Mouse (Mus musculus) hindbrain, embryonic 16.5 days (tissue): ENCODE measurements around the gene Tspo2. TPM values are rescaled to one million over a fixed set of nuclear protein-coding genes. Genes with fewer than 3 reads are reported as not detected.

Experiments used
- ATAC-seq: fragments of 200-750 bp; cut with Nextera tagmentation; 2 replicates; pipeline ENCODE4 v1.8.0; 2017; ENCODE audit warnings: moderate TSS enrichment, moderate library complexity
- H3K27ac ChIP-seq: fragments of 300-500 bp; sonication (generic); 2 replicates; pipeline ENCODE4 v1.5.1; 2014; ENCODE audit warnings: low read depth, mild to moderate bottlenecking, control low read depth, low read length, moderate library complexity
- H3K27me3 ChIP-seq: fragments of 300-500 bp; sonication (generic); replicated peaks from 2 replicates; pipeline ENCODE4 v1.6.1; 2014; ENCODE audit warnings: low read length; ENCODE audit not compliant: control insufficient read depth, insufficient read depth
- H3K36me3 ChIP-seq: fragments of 300-500 bp; sonication (generic); 2 replicates; pipeline ENCODE4 v1.6.1; 2014; ENCODE audit warnings: mild to moderate bottlenecking, low read length, moderate library complexity, mixed read lengths; ENCODE audit not compliant: control insufficient read depth, insufficient read depth
- H3K4me1 ChIP-seq: fragments of 300-500 bp; sonication (generic); 2 replicates; pipeline ENCODE4 v1.6.1; 2014; ENCODE audit warnings: low read depth, low read length; ENCODE audit not compliant: control insufficient read depth, insufficient read depth
- H3K4me2 ChIP-seq: fragments of 300-500 bp; sonication (generic); 2 replicates; pipeline ENCODE4 v1.6.1; 2014; ENCODE audit warnings: mild to moderate bottlenecking, low read length, control low read depth, moderate library complexity
- H3K4me3 ChIP-seq: fragments of 300-500 bp; sonication (generic); 2 replicates; pipeline ENCODE4 v1.5.1; 2014; ENCODE audit warnings: mild to moderate bottlenecking, low read length, control low read depth, moderate library complexity
- H3K9ac ChIP-seq: fragments of 300-500 bp; sonication (generic); 2 replicates; pipeline ENCODE4 v1.6.1; 2014; ENCODE audit warnings: low read depth, mild to moderate bottlenecking, control low read depth, low read length, moderate library complexity
- H3K9me3 ChIP-seq: fragments of 300-500 bp; sonication (generic); 2 replicates; pipeline ENCODE4 v1.6.1; 2014; ENCODE audit warnings: mild to moderate bottlenecking, low read length, moderate library complexity; ENCODE audit not compliant: control insufficient read depth
- WGBS: fragments of 180-500 bp; shearing (Covaris S2); extraction: QIAGEN DNeasy Blood & Tissue Kit; methylation state at CpG from one replicate; pipeline ENCODE4 v1.1.7; 2014; 5-methylcytosine and 5-hydroxymethylcytosine counted together
- polyA plus RNA-seq: library from polyadenylated mRNA; unstranded; fragments of >200 nt; fragmentation: Nextera tagmentation; extraction: Ambion mirVana; gene quantifications from 2 replicates; pipeline ENCODE4 v1.2.1, GENCODE M21; 2015

Gene Tspo2
- polyA plus RNA-seq, 1 experiment from 2014 or later = 0.93 TPM

GRCm38 (mm10) chr17:48426991-48427750 is 24.2 kb downstream of the Tspo2 start:
- no peak overlapping the region for H3K9ac ChIP-seq
- H3K4me3 ChIP-seq = no peak overlapping the region
- 0 out of 2 replicates have a peak, but pooled peaks have one; percentile 24 for ATAC-seq
- no peaks in the 10 kb centered on the region for H3K9me3 ChIP-seq
- no peak overlapping the region for H3K4me2 ChIP-seq
- H3K36me3 ChIP-seq = no peaks in the 10 kb centered on the region
- H3K27me3 ChIP-seq = no peaks in the 10 kb centered on the region
- H3K27ac ChIP-seq = no peak overlapping the region
- H3K4me1 ChIP-seq = no peaks in the 10 kb centered on the region; the same call in 1 of the 2 replicates
- 70% methylated on average over 13 of the region's 13 CpGs for WGBS

- Histone ChIP-seq H3K36me3 (no peaks in the 10 kb centered on the region), H3K4me1 (no peaks in the 10 kb centered on the region; the same call in 1 of the 2 replicates), H3K27ac (no peak overlapping the region), H3K9ac (no peak overlapping the region), H3K9me3 (no peaks in the 10 kb centered on the region), H3K4me3 (no peak overlapping the region), H3K27me3 (no peaks in the 10 kb centered on the region), H3K4me2 (no peak overlapping the region)
- 40% methylated on average over 9 of the region's 9 CpGs for WGBS
- no peak for ATAC-seq
These were observed 25.3 kb downstream of the Tspo2 start for GRCm38 (mm10) chr17:48425823-48426612.

GRCm38 (mm10) chr17:48424237-48424636 is 27.1 kb downstream of the Tspo2 start:
- WGBS = 89% methylated on average over 9 of the region's 9 CpGs
- Histone ChIP-seq H3K36me3 (no peaks in the 10 kb centered on the region), H3K9ac (no peak overlapping the region), H3K9me3 (no peaks in the 10 kb centered on the region), H3K27ac (no peak overlapping the region), H3K4me3 (no peak overlapping the region), H3K4me1 (no peaks in the 10 kb centered on the region; the same call in 1 of the 2 replicates), H3K27me3 (no peaks in the 10 kb centered on the region), H3K4me2 (no peak overlapping the region)
- ATAC-seq = no peak

- Histone ChIP-seq H3K27ac (no peak overlapping the region), H3K9me3 (no peaks in the 10 kb centered on the region), H3K4me1 (no peaks in the 10 kb centered on the region), H3K27me3 (no peaks in the 10 kb centered on the region), H3K36me3 (no peaks in the 10 kb centered on the region), H3K4me2 (no peak overlapping the region), H3K4me3 (no peak overlapping the region), H3K9ac (no peak overlapping the region)
- WGBS = 71% methylated on average over 2 of the region's 2 CpGs
- no peak for ATAC-seq
These were observed 31.8 kb downstream of the Tspo2 start for GRCm38 (mm10) chr17:48419571-48419970.

GRCm38 (mm10) chr17:48418781-48419180 is 32.5 kb downstream of the Tspo2 start:
- WGBS = 100% methylated on average over 1 of the region's 1 CpGs
- ATAC-seq = no peak
- no peak overlapping the region for H3K4me2 ChIP-seq
- H3K4me1 ChIP-seq = no peaks in the 10 kb centered on the region
- H3K27ac ChIP-seq = no peak overlapping the region
- H3K36me3 ChIP-seq = no peaks in the 10 kb centered on the region
- H3K4me3 ChIP-seq = no peak overlapping the region
- no peaks in the 10 kb centered on the region for H3K9me3 ChIP-seq
- no peak overlapping the region for H3K9ac ChIP-seq
- H3K27me3 ChIP-seq = no peaks in the 10 kb centered on the region

- Histone ChIP-seq H3K9me3 (no peaks in the 10 kb centered on the region), H3K27ac (no peak overlapping the region), H3K4me2 (no peak overlapping the region), H3K9ac (no peak overlapping the region), H3K36me3 (no peaks in the 10 kb centered on the region), H3K4me1 (no peaks in the 10 kb centered on the region), H3K27me3 (no peaks in the 10 kb centered on the region), H3K4me3 (no peak overlapping the region)
- ATAC-seq = no peak
- 87% methylated on average over 7 of the region's 7 CpGs for WGBS
These were observed 33.1 kb downstream of the Tspo2 start for GRCm38 (mm10) chr17:48418174-48418573.

- no peak for ATAC-seq
- H3K9ac ChIP-seq = no peak overlapping the region
- WGBS = 95% methylated on average over 6 of the region's 6 CpGs
- H3K4me1 ChIP-seq = no peaks in the 10 kb centered on the region
- no peak overlapping the region for H3K4me2 ChIP-seq
- H3K4me3 ChIP-seq = no peak overlapping the region
- H3K27me3 ChIP-seq = no peaks in the 10 kb centered on the region
- H3K9me3 ChIP-seq = no peaks in the 10 kb centered on the region
- no peak overlapping the region for H3K27ac ChIP-seq
- H3K36me3 ChIP-seq = no peaks in the 10 kb centered on the region
These were observed 33.8 kb downstream of the Tspo2 start for GRCm38 (mm10) chr17:48417521-48417920.

GRCm38 (mm10) chr17:48416425-48417195 is 34.7 kb downstream of the Tspo2 start:
- Histone ChIP-seq H3K4me1 (no peaks in the 10 kb centered on the region), H3K4me2 (no peak overlapping the region), H3K27ac (no peak overlapping the region), H3K27me3 (no peaks in the 10 kb centered on the region), H3K9ac (no peak overlapping the region), H3K4me3 (no peak overlapping the region), H3K36me3 (no peaks in the 10 kb centered on the region), H3K9me3 (no peaks in the 10 kb centered on the region)
- 88% methylated on average over 14 of the region's 14 CpGs for WGBS
- peak; percentile 72 for ATAC-seq

- WGBS = 77% methylated on average over 7 of the region's 7 CpGs
- no peak overlapping the region for H3K4me2 ChIP-seq
- no peak overlapping the region for H3K4me3 ChIP-seq
- H3K4me1 ChIP-seq = peaks cover 5% of the 10 kb centered on the region
- H3K9me3 ChIP-seq = no peaks in the 10 kb centered on the region
- no peak for ATAC-seq
- H3K27ac ChIP-seq = no peak overlapping the region
- no peaks in the 10 kb centered on the region for H3K36me3 ChIP-seq
- H3K27me3 ChIP-seq = no peaks in the 10 kb centered on the region
- no peak overlapping the region for H3K9ac ChIP-seq
These were observed 35.3 kb downstream of the Tspo2 start for GRCm38 (mm10) chr17:48416011-48416410.
